In the genomic region with DNA sequence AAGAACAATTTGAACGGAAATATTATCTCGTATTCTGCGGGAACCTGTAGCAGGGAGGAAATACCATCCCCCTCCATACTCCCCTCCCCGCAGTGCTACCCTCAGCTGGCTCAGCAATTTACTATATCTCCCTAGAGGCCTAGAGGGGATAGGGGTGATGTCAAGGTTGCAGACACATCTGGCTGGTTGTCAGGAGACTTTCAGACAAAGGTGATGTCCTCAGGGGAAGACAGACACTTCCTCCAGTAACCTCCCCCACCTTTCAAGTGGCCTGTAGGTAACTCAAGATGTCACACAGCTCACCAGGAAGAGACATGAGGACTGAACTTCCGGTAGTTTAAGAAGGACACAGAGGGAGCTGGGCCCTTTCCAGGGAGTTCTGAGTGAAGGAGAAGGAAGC, we compare ENCODE assay signal across 15 mouse cellular contexts. TPM values are rescaled to one million over a fixed set of nuclear protein-coding genes. Genes with fewer than 3 reads are reported as not detected.
DNase-seq lines count a peak whose midpoint lies in the region; ATAC-seq and TF ChIP-seq lines count a peak whose summit lies in the region.
"Had no signal": no experiment of that assay in that cellular context is flagged by ENCODE, and none has a peak within 500 bp of the region (broad histone marks: within the 10 kb centered on the region; RNA-seq: fewer than 3 reads in every experiment).

No protein-coding gene starts in this region.

- H3K4me2 ChIP-seq in limb, embryonic 14.5 days (replicated peaks; ENCODE audit: low read depth, low read length, severe bottlenecking) = no peak overlapping the region
- no peak overlapping the region for H3K4me2 ChIP-seq in embryonic facial prominence, embryonic 14.5 days (ENCODE audit: low read depth, low read length)
- H3K4me2 ChIP-seq: liver, embryonic 11.5 days; lung, embryonic 15.5 days had no signal

- no peak for TF ChIP-seq RAD21 in MEL (IDR thresholded peaks at IDR 0.05; ENCODE audit: low read depth, low read length)

- no peak overlapping the region for H3K4me3 ChIP-seq in limb, embryonic 14.5 days (replicated peaks; ENCODE audit: low read length)
- H3K4me3 ChIP-seq in limb, embryonic 10.5 days = no peak overlapping the region
- no peak overlapping the region for H3K4me3 ChIP-seq in MEL (ENCODE audit: control insufficient read depth in 1 of 2, insufficient read depth in 1 of 2, low read depth in 2 of 2, low read length in 2 of 2)
- H3K4me3 ChIP-seq in embryonic facial prominence, embryonic 14.5 days (ENCODE audit: low read depth, low read length) = no peak overlapping the region
- H3K4me3 ChIP-seq: erythroblast, embryonic 14.5 days; gastrocnemius, adult 2 months; heart, embryonic 10.5 days; lung, embryonic 15.5 days had no signal

- H3K27me3 ChIP-seq in limb, embryonic 14.5 days (ENCODE audit: control insufficient read depth, insufficient read depth, low read length) = no peaks in the 10 kb centered on the region
- H3K27me3 ChIP-seq in limb, embryonic 10.5 days (ENCODE audit: low read depth, poor library complexity, severe bottlenecking) = peaks cover 9% of the 10 kb centered on the region; the same call in 1 of the 2 replicates
- H3K27me3 ChIP-seq in MEL (ENCODE audit: control insufficient read depth in 1 of 2, insufficient read depth in 2 of 2, low read length in 2 of 2) = peaks cover 6 to 20% of the 10 kb centered on the region in 2 experiments; a peak in 3 of 4 replicates
- H3K27me3 ChIP-seq in embryonic facial prominence, embryonic 14.5 days (replicated peaks; ENCODE audit: control insufficient read depth, insufficient read depth, low read length) = no peaks in the 10 kb centered on the region
- H3K27me3 ChIP-seq: lung, embryonic 15.5 days had no signal

- no peak for TF ChIP-seq POLR2A in limb, embryonic 14.5 days (IDR thresholded peaks at IDR 0.05; ENCODE audit: borderline replicate concordance, extremely low read depth, insufficient read depth, insufficient read length)
- no peak for TF ChIP-seq POLR2A in MEL (IDR thresholded peaks at IDR 0.05; ENCODE audit: control insufficient read depth in 1 of 2, insufficient read depth in 1 of 2, low read depth in 1 of 2, low read length in 2 of 2, poor library complexity in 1 of 2)

- 32% methylated on average over 5 of the region's 5 CpGs for WGBS in limb, embryonic 14.5 days
- WGBS in limb, embryonic 10.5 days = 59% methylated on average over 5 of the region's 5 CpGs
- 9% methylated on average over 5 of the region's 5 CpGs for WGBS in embryonic facial prominence, embryonic 14.5 days

- peaks cover 23% of the 10 kb centered on the region for H3K4me1 ChIP-seq in limb, embryonic 14.5 days (ENCODE audit: control insufficient read depth, insufficient read depth, low read length)
- peaks cover 25% of the 10 kb centered on the region for H3K4me1 ChIP-seq in limb, embryonic 10.5 days
- H3K4me1 ChIP-seq in MEL (ENCODE audit: control insufficient read depth in 1 of 2, insufficient read depth in 2 of 2, low read length in 2 of 2) = peaks cover 5 to 16% of the 10 kb centered on the region in 2 experiments; a peak in 3 of 4 replicates
- peaks cover 29% of the 10 kb centered on the region for H3K4me1 ChIP-seq in embryonic facial prominence, embryonic 14.5 days (ENCODE audit: control insufficient read depth, insufficient read depth, low read length)

- no peaks in the 10 kb centered on the region for H3K79me2 ChIP-seq in MEL (ENCODE audit: control insufficient read depth, insufficient read depth, low read length, poor library complexity)

- no peak for DNase-seq in limb, embryonic 14.5 days (ENCODE audit: low spot score)
- no peak for DNase-seq in limb, embryonic 10.5 days (ENCODE audit: low spot score)
- DNase-seq in MEL (ENCODE audit: low read depth, low spot score) (peak; percentile 56), MN1 (ENCODE audit: low spot score) (no peak)
- peak; percentile 16 for DNase-seq in embryonic facial prominence, embryonic 14.5 days (ENCODE audit: low spot score)
- DNase-seq in thymus, postnatal 4 days = peak; percentile 49
- no peak for DNase-seq in spleen, postnatal 4 days (ENCODE audit: low spot score in 2 of 2)
- DNase-seq: cerebellum, adult 11-12 months; gastrocnemius, adult 2 months had no signal

- H3K9ac ChIP-seq in limb, embryonic 14.5 days (ENCODE audit: low read depth, low read length, severe bottlenecking) = no peak overlapping the region
- no peak overlapping the region for H3K9ac ChIP-seq in MEL (ENCODE audit: control insufficient read depth, low read depth, low read length, poor library complexity, severe bottlenecking)
- H3K9ac ChIP-seq in embryonic facial prominence, embryonic 14.5 days (ENCODE audit: low read depth, low read length) = no peak overlapping the region
- H3K9ac ChIP-seq: lung, embryonic 15.5 days had no signal

- no peaks in the 10 kb centered on the region for H3K36me3 ChIP-seq in limb, embryonic 14.5 days (ENCODE audit: control insufficient read depth, insufficient read depth, low read length)
- H3K36me3 ChIP-seq in limb, embryonic 10.5 days = no peaks in the 10 kb centered on the region
- H3K36me3 ChIP-seq in MEL (ENCODE audit: control insufficient read depth in 1 of 2, insufficient read depth in 2 of 2, low read length in 2 of 2) = peaks cover 0 to 10% of the 10 kb centered on the region in 2 experiments; a peak in 2 of 4 replicates
- no peaks in the 10 kb centered on the region for H3K36me3 ChIP-seq in embryonic facial prominence, embryonic 14.5 days (ENCODE audit: control insufficient read depth, insufficient read depth, low read length)
- H3K36me3 ChIP-seq: heart, embryonic 10.5 days; lung, embryonic 15.5 days had no signal

- no peak for TF ChIP-seq CTCF in MEL (IDR thresholded peaks at IDR 0.05 in 2 of 3, conservative IDR thresholded peaks at IDR 0.05 in 1 of 3; ENCODE audit: control insufficient read depth in 1 of 3, insufficient read depth in 1 of 3, low read depth in 2 of 3, low read length in 3 of 3, poor library complexity in 1 of 3, severe bottlenecking in 1 of 3)

- no peak for ATAC-seq in limb, embryonic 14.5 days (ENCODE audit: low FRiP score, low read depth)
- no peak for ATAC-seq in embryonic facial prominence, embryonic 14.5 days (ENCODE audit: low read depth)
- ATAC-seq in erythroblast, adult 5-6 weeks (replicated peaks; ENCODE audit: low FRiP score, poor library complexity, severe bottlenecking) = no peak
- ATAC-seq: forebrain, embryonic 16.5 days had no signal

- 0 out of 4 replicates have a peak, but pooled peaks of 1 of the 2 experiments have one; percentile 0 for TF ChIP-seq EP300 in MEL (IDR thresholded peaks at IDR 0.05; ENCODE audit: low read depth in 1 of 2, low read length in 2 of 2)

- no peaks in the 10 kb centered on the region for H3K9me3 ChIP-seq in limb, embryonic 14.5 days (ENCODE audit: control insufficient read depth, low read length)
- no peaks in the 10 kb centered on the region for H3K9me3 ChIP-seq in limb, embryonic 10.5 days (replicated peaks)
- H3K9me3 ChIP-seq in MEL (replicated peaks; ENCODE audit: insufficient read depth, low read length) = no peaks in the 10 kb centered on the region
- H3K9me3 ChIP-seq in embryonic facial prominence, embryonic 14.5 days (ENCODE audit: control insufficient read depth, low read length) = no peaks in the 10 kb centered on the region
- H3K9me3 ChIP-seq: heart, embryonic 10.5 days; lung, embryonic 15.5 days had no signal

- 0 out of 2 replicates have a peak overlapping the region, but pooled peaks have one; percentile 20 for H3K27ac ChIP-seq in limb, embryonic 14.5 days (replicated peaks; ENCODE audit: low read depth, low read length)
- no peak overlapping the region; the same call in 1 of the 2 replicates for H3K27ac ChIP-seq in limb, embryonic 10.5 days
- H3K27ac ChIP-seq in MEL (ENCODE audit: control insufficient read depth, low read depth, low read length) = no peak overlapping the region
- H3K27ac ChIP-seq in embryonic facial prominence, embryonic 14.5 days (replicated peaks; ENCODE audit: low read depth, low read length) = no peak overlapping the region
- H3K27ac ChIP-seq: gastrocnemius, adult 2 months; heart, embryonic 10.5 days; lung, embryonic 15.5 days had no signal

RNA-seq across cellular contexts. Expression of a gene that starts 6.6 kb away (rescaled TPM):
- polyA plus RNA-seq in limb, embryonic 14.5 days (2012; rRNA removed) = 28.3 and 37.6 TPM in 2 replicates
- 59.9 and 67.9 TPM in 2 replicates for polyA plus RNA-seq in limb, embryonic 14.5 days (2014; fragmentation: Nextera tagmentation; extraction: Ambion mirVana)
- polyA plus RNA-seq in limb, embryonic 10.5 days (2016; fragmentation: Nextera tagmentation; extraction: Ambion mirVana) = 47.6 and 53.7 TPM in 2 replicates
- total RNA-seq in MEL (2012; rRNA removed) = 6.4 and 6.6 TPM in 2 replicates
- polyA plus RNA-seq in MEL (2012; ENCODE audit: insufficient read depth in 1 of 2, insufficient read length in 2 of 2, low read depth in 1 of 2, low replicate concordance in 2 of 2, missing spikeins in 1 of 2) = 10 to 100 TPM in 1 of 2 experiments, not detected in 1; 27.4 TPM
- polyA plus RNA-seq in embryonic facial prominence, embryonic 14.5 days (2014; fragmentation: Nextera tagmentation; extraction: Ambion mirVana) = 54.5 and 59.6 TPM in 2 replicates
- 0.84 and 1.5 TPM in 2 replicates for total RNA-seq in erythroblast, adult 5-6 weeks (2015; ENCODE audit: low replicate concordance)
- total RNA-seq in erythroblast, adult 5-6 weeks (2017; ENCODE audit: low replicate concordance) = 0.17 and 0.56 TPM in 2 replicates

RNA-seq across cellular contexts. Expression of a gene that starts 19.4 kb away (rescaled TPM):
- 89.0 and 114 TPM in 2 replicates for polyA plus RNA-seq in limb, embryonic 14.5 days (2012; rRNA removed)
- polyA plus RNA-seq in limb, embryonic 14.5 days (2014; fragmentation: Nextera tagmentation; extraction: Ambion mirVana) = 115 and 118 TPM in 2 replicates
- polyA plus RNA-seq in limb, embryonic 10.5 days (2016; fragmentation: Nextera tagmentation; extraction: Ambion mirVana) = 177 and 190 TPM in 2 replicates
- total RNA-seq in MEL (2012; rRNA removed) = 280 and 282 TPM in 2 replicates
- 100 to 1,000 TPM in 1 of 2 experiments, not detected in 1; 474 TPM for polyA plus RNA-seq in MEL (2012; ENCODE audit: insufficient read depth in 1 of 2, insufficient read length in 2 of 2, low read depth in 1 of 2, low replicate concordance in 2 of 2, missing spikeins in 1 of 2)
- polyA plus RNA-seq in embryonic facial prominence, embryonic 14.5 days (2014; fragmentation: Nextera tagmentation; extraction: Ambion mirVana) = 110 and 119 TPM in 2 replicates
- 7.9 and 19.0 TPM in 2 replicates for total RNA-seq in erythroblast, adult 5-6 weeks (2015; ENCODE audit: low replicate concordance)
- total RNA-seq in erythroblast, adult 5-6 weeks (2017; ENCODE audit: low replicate concordance) = 6.8 and 11.4 TPM in 2 replicates

RNA-seq across cellular contexts. Expression of a gene that starts 23.5 kb away (rescaled TPM):
- polyA plus RNA-seq in limb, embryonic 14.5 days (2012; rRNA removed) = 115 and 118 TPM in 2 replicates
- polyA plus RNA-seq in limb, embryonic 14.5 days (2014; fragmentation: Nextera tagmentation; extraction: Ambion mirVana) = 60.9 and 62.0 TPM in 2 replicates
- 173 and 178 TPM in 2 replicates for polyA plus RNA-seq in limb, embryonic 10.5 days (2016; fragmentation: Nextera tagmentation; extraction: Ambion mirVana)
- 412 and 448 TPM in 2 replicates for total RNA-seq in MEL (2012; rRNA removed)
- 1,000 to 10,000 TPM in 1 of 2 experiments, 100 to 1,000 TPM in 1; 681 to 1,953 TPM for polyA plus RNA-seq in MEL (2012; ENCODE audit: insufficient read depth in 1 of 2, insufficient read length in 2 of 2, low read depth in 1 of 2, low replicate concordance in 2 of 2, missing spikeins in 1 of 2)
- 46.8 and 56.5 TPM in 2 replicates for polyA plus RNA-seq in embryonic facial prominence, embryonic 14.5 days (2014; fragmentation: Nextera tagmentation; extraction: Ambion mirVana)
- 28.1 and 47.9 TPM in 2 replicates for total RNA-seq in erythroblast, adult 5-6 weeks (2015; ENCODE audit: low replicate concordance)
- 69.1 and 92.4 TPM in 2 replicates for total RNA-seq in erythroblast, adult 5-6 weeks (2017; ENCODE audit: low replicate concordance)

RNA-seq across cellular contexts. Expression of a gene that starts 32.6 kb away (rescaled TPM):
- polyA plus RNA-seq in limb, embryonic 14.5 days (2012; rRNA removed) = 15.5 and 16.6 TPM in 2 replicates
- polyA plus RNA-seq in limb, embryonic 14.5 days (2014; fragmentation: Nextera tagmentation; extraction: Ambion mirVana) = 18.3 and 21.2 TPM in 2 replicates
- polyA plus RNA-seq in limb, embryonic 10.5 days (2016; fragmentation: Nextera tagmentation; extraction: Ambion mirVana) = 6.2 and 7.6 TPM in 2 replicates
- 24.4 and 26.0 TPM in 2 replicates for total RNA-seq in MEL (2012; rRNA removed)
- polyA plus RNA-seq in MEL (2012; ENCODE audit: insufficient read depth in 1 of 2, insufficient read length in 2 of 2, low read depth in 1 of 2, low replicate concordance in 2 of 2, missing spikeins in 1 of 2) = 10 to 100 TPM in 1 of 2 experiments, not detected in 1; 31.0 TPM
- 18.6 and 20.0 TPM in 2 replicates for polyA plus RNA-seq in embryonic facial prominence, embryonic 14.5 days (2014; fragmentation: Nextera tagmentation; extraction: Ambion mirVana)
- total RNA-seq in erythroblast, adult 5-6 weeks (2015; ENCODE audit: low replicate concordance) = 0.84 and 1.2 TPM in 2 replicates
- 2.2 and 2.3 TPM in 2 replicates for total RNA-seq in erythroblast, adult 5-6 weeks (2017; ENCODE audit: low replicate concordance)

RNA-seq across cellular contexts. Expression of a gene that starts 46.0 kb away (rescaled TPM):
- 0.26 and 0.47 TPM in 2 replicates for polyA plus RNA-seq in limb, embryonic 14.5 days (2012; rRNA removed)
- polyA plus RNA-seq in limb, embryonic 14.5 days (2014; fragmentation: Nextera tagmentation; extraction: Ambion mirVana) = 0.99 and 1.3 TPM in 2 replicates
- polyA plus RNA-seq in limb, embryonic 10.5 days (2016; fragmentation: Nextera tagmentation; extraction: Ambion mirVana) = 5.1 and 5.4 TPM in 2 replicates
- 259 and 260 TPM in 2 replicates for total RNA-seq in MEL (2012; rRNA removed)
- 100 to 1,000 TPM; 193 to 268 TPM for polyA plus RNA-seq in MEL (2012; ENCODE audit: insufficient read depth in 1 of 2, insufficient read length in 2 of 2, low read depth in 1 of 2, low replicate concordance in 2 of 2, missing spikeins in 1 of 2)
- polyA plus RNA-seq in embryonic facial prominence, embryonic 14.5 days (2014; fragmentation: Nextera tagmentation; extraction: Ambion mirVana) = 0.65 and 0.69 TPM in 2 replicates
- total RNA-seq in erythroblast, adult 5-6 weeks (2015; ENCODE audit: low replicate concordance) = 39.2 and 40.8 TPM in 2 replicates
- total RNA-seq in erythroblast, adult 5-6 weeks (2017; ENCODE audit: low replicate concordance) = 20.6 and 35.8 TPM in 2 replicates
- polyA plus RNA-seq: forebrain, embryonic 16.5 days had no signal

Comparison
In these comparisons a context has a peak if more than half of its experiments do, and no peak if none do; other contexts are left out.
1. DNase-seq: peak in MEL (single experiment), embryonic facial prominence, embryonic 14.5 days (single experiment) and thymus, postnatal 4 days (single experiment); none in limb, embryonic 14.5 days (single experiment), limb, embryonic 10.5 days (single experiment), spleen, postnatal 4 days (0 of 2) and MN1 (single experiment).